Mouse (Mus musculus) lung, postnatal 25 days (tissue): ENCODE measurements around the gene Cfhr2.
"Not testable (repeated sequence)": the region's sequence is repeated elsewhere in the genome, so short reads cannot be mapped to it uniquely, and the experiment has no call there.

Source experiments
- DNase-seq: peaks from one replicate; pipeline ENCODE4 v3.0.0; 2022; ENCODE audit warnings: low spot score

The Cfhr2 gene

GRCm38 (mm10) chr1:139858548-139858947 lies at the start of gene Cfhr2:
Cfhr2 (minus strand) TSS chr1:139858702.
- no peak for DNase-seq

DNA sequence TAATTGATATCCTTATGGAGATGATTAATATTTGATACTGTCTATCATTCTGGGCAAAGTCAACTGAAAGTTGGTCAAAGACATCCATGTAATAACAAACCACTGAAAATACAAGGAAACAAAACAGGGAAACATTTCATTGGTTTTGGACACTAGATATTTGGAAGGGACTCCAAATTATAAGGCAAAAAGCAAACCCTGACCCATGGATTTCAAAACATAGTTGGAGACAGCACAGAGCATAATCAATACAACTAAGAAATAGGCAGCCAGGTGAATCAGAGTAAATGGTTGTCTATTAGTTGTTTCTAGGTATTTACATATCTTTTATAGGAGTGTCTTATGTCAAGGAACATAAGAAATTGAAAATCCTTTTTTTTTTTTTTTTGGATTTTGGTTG lies 5.2 kb upstream of the Cfhr2 start:
- no peak for DNase-seq

- DNase-seq, result no peak
Observed at GRCm38 (mm10) chr1:139860176-139860575, 1.7 kb upstream of the Cfhr2 start.

DNA sequence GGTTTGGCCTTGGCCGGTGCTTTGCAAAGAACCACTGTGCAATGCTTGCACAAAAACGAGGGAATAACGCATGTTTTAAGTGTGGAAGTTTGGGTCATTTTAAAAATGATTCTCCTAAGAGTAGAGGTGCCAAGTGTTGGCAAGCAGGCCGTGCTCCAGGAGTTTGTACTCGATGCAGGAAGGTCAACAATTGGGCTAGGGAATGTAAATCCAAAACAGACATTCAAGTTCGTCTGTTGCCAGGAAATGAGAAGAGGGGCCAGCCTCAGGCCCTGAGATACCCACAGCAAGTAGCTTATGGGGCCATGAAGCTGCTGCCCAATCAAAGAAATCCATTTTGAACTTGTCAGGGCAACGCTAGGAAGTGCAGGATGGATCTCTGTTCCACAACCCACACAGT lies 18.8 kb downstream of the Cfhr2 start:
- DNase-seq, result no peak

GRCm38 (mm10) chr1:139839290-139839689 lies 19.2 kb downstream of the Cfhr2 start:
- DNase-seq, result no peak

DNA sequence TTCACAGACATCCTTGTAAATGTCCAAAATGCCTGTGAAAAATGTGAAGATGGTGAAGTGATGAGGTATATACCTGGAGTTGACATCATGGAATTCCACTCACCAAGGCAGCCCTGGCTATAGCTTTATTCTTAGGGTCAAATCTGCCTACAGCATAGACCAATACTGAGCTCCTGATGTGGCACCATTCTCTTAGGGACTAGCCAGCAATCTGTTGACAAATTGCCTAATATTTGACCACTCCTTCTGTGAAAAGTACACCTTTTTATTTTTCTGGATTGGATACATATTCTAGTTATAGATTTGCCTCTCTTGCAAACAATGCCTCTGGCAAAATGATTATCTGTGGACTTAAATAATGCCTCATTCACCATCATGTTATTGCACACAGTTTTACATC lies 49.9 kb downstream of the Cfhr2 start:
- no peak for DNase-seq

DNA sequence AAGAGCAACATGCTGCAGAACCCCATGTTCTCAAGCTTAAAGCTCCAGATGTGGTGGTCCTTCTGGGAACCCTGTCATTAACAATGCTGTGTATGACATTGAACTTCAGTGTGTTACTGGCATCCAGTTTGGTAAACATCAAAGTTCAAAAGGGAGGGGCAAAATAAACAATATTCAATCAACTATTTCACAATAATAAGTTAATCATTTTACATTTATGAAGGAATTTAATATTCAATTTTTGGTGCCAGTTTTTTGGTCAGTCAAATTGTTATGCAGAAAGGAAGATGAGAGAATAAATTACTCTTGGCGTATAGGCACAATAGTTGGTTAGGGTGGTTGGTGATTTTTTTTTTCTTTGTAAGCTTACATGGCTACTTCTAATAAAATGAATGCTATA lies 77.4 kb downstream of the Cfhr2 start, which contains the start of gene Gm4788:
TSS of gene Gm4788 (minus strand) at position 101 of the 400 bp plus-strand sequence.
- DNase-seq, result no peak

GRCm38 (mm10) chr1:139769913-139770312 lies 88.6 kb downstream of the Cfhr2 start:
- DNase-seq, result not testable (repeated sequence)
